Mouse (Mus musculus): ENCODE measurements around the gene Ranbp17.

DNA sequence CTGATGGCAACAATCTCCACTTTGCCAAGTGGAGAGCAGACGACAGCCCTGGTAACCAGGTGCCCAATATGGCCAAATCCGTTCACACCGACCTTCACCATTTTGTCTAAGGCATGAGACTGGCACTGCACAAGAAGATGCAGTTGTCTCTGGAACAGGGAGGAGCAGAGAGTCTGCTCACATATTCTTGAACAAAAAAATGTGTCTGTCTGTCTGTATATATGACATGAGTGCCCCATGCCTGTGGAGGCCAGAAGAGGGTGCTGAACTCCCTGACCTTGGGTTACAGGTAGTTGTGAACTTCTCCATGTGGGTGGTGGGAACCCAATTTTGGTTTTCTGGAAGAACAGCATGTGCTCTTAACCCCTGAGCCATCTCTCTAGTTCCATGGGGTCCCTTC, 236.9 kb downstream of the Ranbp17 start, which contains the start of gene Gm12117:
- no peak for TF ChIP-seq CTCF (IDR thresholded peaks at IDR 0.05; ENCODE audit: borderline replicate concordance, insufficient read depth, low read length)
- no peak for TF ChIP-seq POLR2A (IDR thresholded peaks at IDR 0.05; ENCODE audit: low read depth, low read length)
